ENCODE assay signal across 8 mouse cellular contexts in genomic region chr6:145303641-145304070, GRCm38 (mm10). TPM values are rescaled to one million over a fixed set of nuclear protein-coding genes. Genes with fewer than 3 reads are reported as not detected.
DNase-seq lines count a peak whose midpoint lies in the region.

No protein-coding gene starts in this region.

- intact Hi-C loops in heart, postnatal 36 days (cut with DNase I) = no loop called here

- H3K27ac ChIP-seq in embryonic facial prominence, embryonic 10.5 days (replicated peaks) = peak overlapping the region; percentile 55; the same call in 1 of the 2 replicates

- peak; percentile 72 to 76 for DNase-seq in B cell, adult 2 months
- DNase-seq in R1 (ENCODE audit: low read depth, low spot score) = peak; percentile 27
- peak; percentile 43 for DNase-seq in embryonic facial prominence, embryonic 10.5 days (ENCODE audit: low spot score)
- DNase-seq in heart, postnatal 36 days = peak; percentile 26 to 39
- peak; percentile 55 to 64 for DNase-seq in kidney, postnatal 4 days
- peak; percentile 52 for DNase-seq in lung, postnatal 14 days
- peak; percentile 65 for DNase-seq in retina, postnatal 1 day
- no peak for DNase-seq in urinary bladder, adult 2 months (ENCODE audit: low spot score)

- peak overlapping the region; percentile 16 for H3K4me3 ChIP-seq in embryonic facial prominence, embryonic 10.5 days

- WGBS in embryonic facial prominence, embryonic 10.5 days = 24% methylated on average over 18 of the region's 18 CpGs

- 0 out of 2 replicates have a peak, but pooled peaks cover 11% of the 10 kb centered on the region for H3K27me3 ChIP-seq in embryonic facial prominence, embryonic 10.5 days (replicated peaks; ENCODE audit: low read depth, poor library complexity, severe bottlenecking)

- H3K4me1 ChIP-seq in embryonic facial prominence, embryonic 10.5 days = peaks cover 14% of the 10 kb centered on the region

- H3K36me3 ChIP-seq in embryonic facial prominence, embryonic 10.5 days (replicated peaks) = no peaks in the 10 kb centered on the region

- H3K9me3 ChIP-seq in embryonic facial prominence, embryonic 10.5 days = no peaks in the 10 kb centered on the region

RNA-seq across cellular contexts. Expression of gene Kras, which starts 53.6 kb away (rescaled TPM):
- polyA plus RNA-seq in embryonic facial prominence, embryonic 10.5 days (2016; fragmentation: Nextera tagmentation; extraction: Ambion mirVana) = 87.8 and 89.7 TPM in 2 replicates
- total RNA-seq in heart, postnatal 36 days (2021) = 10 to 100 TPM; 29.2 to 32.5 TPM
- 21.8 and 26.6 TPM in 2 replicates for polyA plus RNA-seq in urinary bladder, adult 2 months (2012; rRNA removed)
